Mouse (Mus musculus) cerebellum, adult 8-10 months (tissue): ENCODE results near the gene Olfr347.

Source experiments
- DNase-seq: peaks from one replicate; pipeline ENCODE4 v3.0.0; 2022

Gene Olfr347

GRCm38 (mm10) chr2:36731602-36732001 is at the start of gene Olfr347:
TSS of gene Olfr347 (plus strand) at chr2:36731902.
- DNase-seq = no peak

DNA sequence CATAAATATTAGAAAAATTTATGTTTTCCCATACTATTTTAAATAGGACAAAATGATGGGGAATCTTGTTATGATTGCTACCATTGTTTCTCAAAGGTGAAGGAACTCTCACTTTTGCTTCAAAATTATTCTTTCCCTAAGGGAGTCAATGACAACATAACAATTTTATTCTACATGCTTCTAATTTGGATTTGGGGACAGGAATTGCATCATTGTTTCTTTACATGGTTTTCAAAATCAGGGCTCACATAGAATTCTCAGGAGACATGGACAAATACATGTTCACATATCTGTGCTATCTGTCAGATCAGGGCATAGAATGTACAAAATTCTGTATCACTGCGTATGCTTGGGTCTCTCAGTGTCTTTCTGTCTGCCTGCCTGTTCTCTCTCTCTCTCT is 46.2 kb upstream of the Olfr347 start, which contains the start of gene Olfr346:
Olfr346 (plus strand) TSS at position 301 of the 400 bp plus-strand sequence.
- DNase-seq = no peak

GRCm38 (mm10) chr2:36736226-36736625 is 4.5 kb downstream of the Olfr347 start:
- DNase-seq = peak; percentile 3

- no peak for DNase-seq
Observed at GRCm38 (mm10) chr2:36783976-36784375, 52.3 kb downstream of the Olfr347 start, which contains the start of gene Olfr348. TSS of gene Olfr348 (plus strand) at chr2:36784276.
